Mouse (Mus musculus): ENCODE measurements around the gene Iars2.
"Not testable (repeated sequence)": the region's sequence is repeated elsewhere in the genome, so short reads cannot be mapped to it uniquely, and the experiment has no call there.

Gene Iars2

DNA sequence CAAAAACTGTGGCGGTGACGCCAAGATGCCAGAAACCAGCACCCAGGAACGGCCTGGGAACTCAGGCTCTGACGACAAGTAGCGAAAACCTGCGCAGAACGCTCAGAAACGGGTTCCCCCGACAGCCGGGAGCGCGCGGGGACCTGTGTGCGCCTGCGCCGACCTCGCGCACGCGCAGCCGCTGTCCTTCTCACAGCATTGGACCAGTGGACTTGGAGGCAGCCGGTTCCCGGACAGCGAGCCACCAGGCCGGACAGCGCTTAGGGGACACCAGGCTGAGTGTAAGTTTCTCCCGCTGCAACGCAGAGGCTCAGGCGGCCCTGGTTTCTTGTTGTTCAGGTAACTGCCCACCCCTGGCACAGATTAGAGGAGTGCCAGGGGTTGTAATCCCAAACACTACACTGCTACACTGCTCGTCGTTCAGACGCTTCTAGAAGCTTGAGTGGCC, 2.8 kb upstream of the Iars2 start, which contains the start of gene Bpnt1:
Gene Bpnt1 (plus strand): TSS at position 167 of the 448 bp plus-strand sequence.
- CTCF ChIA-PET = no interaction called here

- CTCF ChIA-PET = interaction anchor here (0.7 kb wide), 1 partner anchor 32 kb away, joined by 4 read pairs; no protein-coding TSS in a partner anchor
Observed at GRCm38 (mm10) chr1:185331364-185331763, 2.2 kb upstream of the Iars2 start.

DNA sequence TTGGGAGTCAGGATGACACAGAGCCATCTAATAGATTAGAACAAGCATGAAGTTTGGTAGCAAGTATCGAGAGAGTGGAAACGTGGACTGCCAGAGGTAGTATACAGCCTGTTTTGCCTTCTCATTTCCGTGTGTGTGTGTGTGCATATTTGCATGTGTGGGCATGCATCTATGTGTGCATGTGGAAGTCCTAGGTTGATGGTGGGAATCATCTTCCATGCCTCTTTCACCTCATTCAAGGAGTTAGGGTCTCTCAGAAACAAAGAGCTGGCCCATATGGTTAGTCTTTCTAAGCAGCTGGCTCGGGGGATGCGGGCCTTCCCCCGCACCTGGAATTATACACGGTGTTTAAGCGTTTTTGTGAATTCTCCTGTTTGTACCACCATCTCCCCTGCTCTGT, 655 bp upstream of the Iars2 start:
- CTCF ChIA-PET = no interaction called here

DNA sequence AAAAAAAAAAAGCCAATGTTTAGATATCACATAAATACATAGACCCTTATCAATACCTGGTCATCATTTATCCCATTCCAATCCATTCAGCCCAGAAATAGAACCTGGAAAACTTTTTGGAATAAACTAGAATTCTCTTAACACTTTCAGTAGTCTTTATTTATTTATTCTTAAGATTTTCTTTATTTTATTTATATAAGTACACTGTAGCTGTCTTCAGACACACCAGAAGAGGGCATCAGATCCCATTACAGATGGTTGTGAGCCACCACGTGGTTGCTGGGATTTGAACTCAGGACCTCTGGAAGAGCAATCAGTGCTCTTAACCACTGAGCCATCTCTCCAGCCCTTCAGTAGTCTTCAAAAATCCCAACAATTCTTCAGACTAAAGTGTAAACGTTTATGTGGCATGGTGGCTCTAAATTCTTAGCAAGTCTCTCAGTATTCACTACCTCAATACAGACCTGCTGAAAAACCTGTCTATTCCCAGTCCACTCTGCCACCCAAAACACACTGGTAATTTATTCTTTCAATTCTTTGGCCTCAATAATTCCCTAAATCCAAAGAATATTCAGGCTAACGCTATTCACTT, 1.3 kb downstream of the Iars2 start:
- CTCF ChIA-PET = not testable (repeated sequence)

- CTCF ChIA-PET = interaction anchor here (0.7 kb wide), 1 partner anchor 87 kb away, joined by 3 read pairs; no protein-coding TSS in a partner anchor
Observed at GRCm38 (mm10) chr1:185315846-185316568, 13.2 kb downstream of the Iars2 start.

GRCm38 (mm10) chr1:185314546-185314945, 14.7 kb downstream of the Iars2 start:
- CTCF ChIA-PET = no interaction called here

GRCm38 (mm10) chr1:185311949-185312348, 17.2 kb downstream of the Iars2 start:
- CTCF ChIA-PET = no interaction called here

- CTCF ChIA-PET = no interaction called here
Observed at GRCm38 (mm10) chr1:185308908-185309307, 20.3 kb downstream of the Iars2 start.

DNA sequence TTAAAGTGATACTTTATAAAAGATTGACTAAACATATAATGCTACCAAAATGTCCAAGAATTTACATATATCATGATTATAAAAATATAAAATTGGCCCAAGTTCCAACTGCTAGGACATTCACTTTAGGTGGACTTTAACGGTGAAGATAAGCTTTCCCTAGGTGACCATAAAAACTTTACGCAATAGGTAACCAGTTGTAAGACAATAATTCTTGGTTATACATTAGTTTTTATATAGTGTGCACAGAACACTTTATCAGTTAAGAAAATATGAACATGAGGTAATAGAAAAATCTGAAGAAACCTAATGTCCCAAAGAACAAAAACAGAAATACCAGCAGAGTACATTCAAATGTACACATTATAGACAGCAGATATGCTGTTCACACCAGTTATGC, 20.9 kb downstream of the Iars2 start:
- CTCF ChIA-PET = no interaction called here

GRCm38 (mm10) chr1:185307645-185308044, 21.6 kb downstream of the Iars2 start:
- CTCF ChIA-PET = no interaction called here

- CTCF ChIA-PET = no interaction called here
Observed at GRCm38 (mm10) chr1:185306836-185307235, 22.4 kb downstream of the Iars2 start.

DNA sequence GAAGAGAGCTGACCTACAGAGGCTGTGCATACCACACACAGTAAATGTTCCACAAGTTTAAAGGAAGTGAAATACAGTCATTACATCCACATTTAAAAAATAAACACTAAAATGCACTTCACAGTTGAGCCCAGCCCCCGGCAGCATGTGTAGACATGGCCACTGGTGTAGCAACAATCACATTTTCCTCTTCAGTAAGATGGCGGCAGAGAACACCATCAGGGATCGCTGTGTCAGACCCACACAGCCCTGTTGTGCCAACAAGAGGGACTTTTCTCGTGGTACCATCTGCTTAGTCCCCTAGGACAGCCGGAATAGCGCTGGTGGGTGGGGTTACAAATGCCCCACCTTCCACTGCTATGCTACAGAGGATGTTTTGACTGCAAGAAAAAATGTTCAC, 26.4 kb downstream of the Iars2 start:
- CTCF ChIA-PET = no interaction called here

- CTCF ChIA-PET = no interaction called here
Observed at GRCm38 (mm10) chr1:185298496-185298895, 30.7 kb downstream of the Iars2 start.

DNA sequence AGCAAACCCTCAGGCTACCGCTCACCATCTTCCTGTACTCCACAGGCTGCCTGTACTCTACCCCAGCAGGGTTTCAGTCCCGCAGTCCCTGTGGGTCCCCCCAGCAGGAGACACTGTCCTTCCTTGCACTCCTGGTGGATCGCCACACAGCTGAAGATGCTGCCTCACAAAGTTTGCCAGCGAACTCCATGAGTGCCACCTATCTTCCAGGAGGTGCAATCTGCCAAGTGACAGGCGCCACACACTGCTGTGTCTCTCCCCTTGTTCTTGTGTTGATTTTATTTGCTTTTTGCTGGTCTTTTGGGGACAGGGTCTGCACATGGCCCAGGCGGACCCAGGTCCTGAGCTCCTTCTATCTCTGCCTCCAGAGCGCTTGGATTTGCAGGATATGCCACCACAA, 32.3 kb downstream of the Iars2 start:
- CTCF ChIA-PET = no interaction called here

GRCm38 (mm10) chr1:185292646-185293360, 36.4 kb downstream of the Iars2 start:
- CTCF ChIA-PET = no interaction called here

DNA sequence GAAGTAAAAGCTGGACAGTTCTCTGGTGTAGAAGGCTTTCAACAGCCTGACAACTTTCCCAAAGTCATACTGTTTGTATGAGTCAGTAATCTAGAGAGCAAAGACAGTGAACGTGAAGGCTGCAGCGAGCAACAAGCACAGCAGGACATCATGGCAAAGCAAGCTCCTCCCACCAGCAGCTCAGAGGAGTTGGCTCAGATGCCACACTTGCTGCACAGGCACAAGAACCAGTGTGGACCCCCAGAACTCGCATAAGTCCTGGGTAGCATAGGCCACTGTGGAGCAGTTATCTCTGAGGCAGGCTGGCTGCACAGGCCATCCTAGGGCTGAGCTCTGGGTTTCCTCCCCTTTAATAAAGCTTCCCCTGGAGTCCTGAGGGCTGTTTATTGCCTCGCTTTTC, 37.9 kb downstream of the Iars2 start:
- CTCF ChIA-PET = no interaction called here

DNA sequence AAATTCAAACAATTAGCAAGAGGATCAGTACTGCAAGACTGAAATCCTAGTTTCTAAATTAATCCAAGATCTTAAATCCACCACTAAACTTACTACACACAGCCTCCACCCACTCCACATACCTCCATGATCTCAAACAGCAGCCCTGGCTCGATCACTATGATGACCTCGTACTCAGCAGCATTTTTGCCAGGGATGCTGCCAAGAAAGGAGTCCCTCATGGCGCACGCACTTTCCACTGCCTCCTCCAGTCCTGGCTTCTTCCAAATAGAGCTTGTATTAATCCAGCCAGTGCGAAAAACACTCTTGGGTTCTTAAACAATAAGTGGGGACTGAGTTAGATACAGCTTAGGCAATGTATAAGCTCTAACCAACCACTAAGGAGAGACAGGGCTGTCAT, 40.0 kb downstream of the Iars2 start:
- CTCF ChIA-PET = no interaction called here

- CTCF ChIA-PET = no interaction called here
Observed at GRCm38 (mm10) chr1:185287066-185287465, 42.1 kb downstream of the Iars2 start.

DNA sequence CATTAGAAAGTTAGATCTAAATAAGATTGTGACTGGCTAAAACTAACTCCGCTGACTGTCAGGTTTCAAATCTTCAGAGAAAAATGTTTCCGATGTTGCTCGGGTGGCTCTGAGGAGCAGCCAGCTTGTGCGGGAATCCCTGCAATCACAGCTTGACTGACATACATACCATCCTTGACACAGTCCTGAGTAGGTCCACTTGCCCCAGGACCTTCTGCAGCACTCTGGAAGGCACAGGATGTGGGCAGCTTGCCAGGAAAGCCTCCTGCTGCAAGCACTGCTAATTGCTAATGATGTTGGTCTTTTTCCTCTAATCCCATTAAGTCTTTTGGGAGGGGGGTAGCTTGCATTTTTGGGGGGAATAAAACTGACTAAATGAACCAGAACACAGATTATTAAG, 44.0 kb downstream of the Iars2 start:
- CTCF ChIA-PET = no interaction called here

GRCm38 (mm10) chr1:185284740-185285139, 44.5 kb downstream of the Iars2 start:
- CTCF ChIA-PET = no interaction called here

- CTCF ChIA-PET = no interaction called here
Observed at GRCm38 (mm10) chr1:185283247-185283646, 45.9 kb downstream of the Iars2 start.

- CTCF ChIA-PET = no interaction called here
Observed at GRCm38 (mm10) chr1:185282846-185283245, 46.4 kb downstream of the Iars2 start.

GRCm38 (mm10) chr1:185280616-185281015, 48.6 kb downstream of the Iars2 start:
- CTCF ChIA-PET = no interaction called here

Data from spleen, embryonic (tissue).